21 mouse cellular contexts compared by ENCODE assay signal in genomic region chr11:64880674-64881073, GRCm38 (mm10).
DNase-seq lines count a peak whose midpoint lies in the region; ATAC-seq and TF ChIP-seq lines count a peak whose summit lies in the region.
"Had no signal": no experiment of that assay in that cellular context is flagged by ENCODE, and none has a peak within 500 bp of the region (broad histone marks: within the 10 kb centered on the region; RNA-seq: fewer than 3 reads in every experiment).

No protein-coding gene starts in this region.

- no peak for ATAC-seq in heart, embryonic 11.5 days (replicated peaks; ENCODE audit: insufficient number of reproducible peaks, low FRiP score, low TSS enrichment)

- no peak overlapping the region for H3K4me2 ChIP-seq in heart, embryonic 11.5 days
- no peak overlapping the region for H3K4me2 ChIP-seq in CH12.LX (ENCODE audit: insufficient read depth, low read depth, poor library complexity, severe bottlenecking)
- H3K4me2 ChIP-seq: embryonic facial prominence, embryonic 13.5 days; kidney, embryonic 15.5 days; limb, embryonic 13.5 days; neural tube, embryonic 15.5 days had no signal

- TF ChIP-seq POLR2A in CH12.LX (IDR thresholded peaks at IDR 0.05; ENCODE audit: low read depth, low read length): no peak

- no peak overlapping the region for H3K9ac ChIP-seq in heart, embryonic 11.5 days (ENCODE audit: low read depth, low read length)
- no peak overlapping the region for H3K9ac ChIP-seq in CH12.LX (ENCODE audit: insufficient read depth, low read depth)
- H3K9ac ChIP-seq: embryonic facial prominence, embryonic 13.5 days; kidney, embryonic 15.5 days; limb, embryonic 13.5 days; neural tube, embryonic 15.5 days had no signal

- no peak overlapping the region for H3K4me3 ChIP-seq in heart, embryonic 10.5 days
- no peak overlapping the region for H3K4me3 ChIP-seq in heart, embryonic 11.5 days (ENCODE audit: low read depth, low read length)
- no peak overlapping the region for H3K4me3 ChIP-seq in CH12.LX (replicated peaks in 1 of 3; ENCODE audit: low read depth in 2 of 3, low read length in 2 of 3, poor library complexity in 1 of 3)
- H3K4me3 ChIP-seq: embryonic facial prominence, embryonic 13.5 days; forebrain, embryonic 10.5 days; heart, adult 2 months; kidney, embryonic 15.5 days; layer of hippocampus, adult 2 months; left cerebral cortex, adult 2 months; limb, embryonic 13.5 days; neural tube, embryonic 15.5 days had no signal

- no peaks in the 10 kb centered on the region for H3K79me2 ChIP-seq in CH12.LX (replicated peaks; ENCODE audit: control insufficient read depth, extremely low read depth, insufficient read depth, poor library complexity, severe bottlenecking)

- TF ChIP-seq CTCF in CH12.LX (conservative IDR thresholded peaks at IDR 0.05 in 1 of 2, IDR thresholded peaks at IDR 0.05 in 1 of 2; ENCODE audit: low read depth in 2 of 2, low read length in 2 of 2): peak in 1 of 2 experiments; percentile 12; a peak in 1 of 4 replicates

- peak; percentile 23 for TF ChIP-seq RAD21 in CH12.LX (IDR thresholded peaks at IDR 0.05; ENCODE audit: low read depth, low read length)

- no peaks in the 10 kb centered on the region for H3K36me3 ChIP-seq in heart, embryonic 10.5 days
- H3K36me3 ChIP-seq in heart, embryonic 11.5 days (ENCODE audit: control insufficient read depth, insufficient read depth, low read length): no peaks in the 10 kb centered on the region
- H3K36me3 ChIP-seq in CH12.LX (replicated peaks in 1 of 2; ENCODE audit: control insufficient read depth in 1 of 2, insufficient read depth in 1 of 2, low read length in 1 of 2): no peaks in the 10 kb centered on the region
- H3K36me3 ChIP-seq: embryonic facial prominence, embryonic 13.5 days; forebrain, embryonic 10.5 days; G1E; kidney, embryonic 15.5 days; limb, embryonic 13.5 days; neural tube, embryonic 15.5 days had no signal

- 31% methylated on average over 8 of the region's 8 CpGs for WGBS in heart, embryonic 10.5 days
- 25% methylated on average over 8 of the region's 8 CpGs for WGBS in heart, embryonic 11.5 days (ENCODE audit: insufficient replicate concordance)

- no peak for TF ChIP-seq EP300 in CH12.LX (IDR thresholded peaks at IDR 0.05; ENCODE audit: low read length)

- in situ Hi-C loops in CH12.LX (cut with MboI; ENCODE audit: low pct_ligation_motif_present, low pct_unique_long_range_greater_than_20kb, low sequenced_read_pairs): loop anchor here (25.0 kb wide), 1 partner anchor 1493 kb away; no protein-coding TSS in a partner anchor

- H3K9me3 ChIP-seq in heart, embryonic 10.5 days: no peaks in the 10 kb centered on the region
- no peaks in the 10 kb centered on the region for H3K9me3 ChIP-seq in heart, embryonic 11.5 days (replicated peaks; ENCODE audit: control insufficient read depth, low read length)
- H3K9me3 ChIP-seq in CH12.LX (replicated peaks; ENCODE audit: low read length): no peaks in the 10 kb centered on the region
- H3K9me3 ChIP-seq: embryonic facial prominence, embryonic 13.5 days; forebrain, embryonic 10.5 days; G1E; kidney, embryonic 15.5 days; limb, embryonic 13.5 days; neural tube, embryonic 15.5 days had no signal

- H3K4me1 ChIP-seq in heart, embryonic 10.5 days: peaks cover 12% of the 10 kb centered on the region
- no peaks in the 10 kb centered on the region for H3K4me1 ChIP-seq in heart, embryonic 11.5 days (ENCODE audit: control insufficient read depth, insufficient read depth, low read length)
- H3K4me1 ChIP-seq in CH12.LX (ENCODE audit: control insufficient read depth in 1 of 2, insufficient read depth in 2 of 2): no peaks in the 10 kb centered on the region
- H3K4me1 ChIP-seq: embryonic facial prominence, embryonic 13.5 days; forebrain, embryonic 10.5 days; limb, embryonic 13.5 days; neural tube, embryonic 15.5 days had no signal

- dilution Hi-C loops in CH12.LX (cut with MboI; ENCODE audit: extremely low pct_ligation_motif_present, extremely low pct_unique_long_range_greater_than_20kb, low sequenced_read_pairs): no loop called here

- H3K27ac ChIP-seq in heart, embryonic 10.5 days: no peak overlapping the region
- H3K27ac ChIP-seq in heart, embryonic 11.5 days (ENCODE audit: low read depth, low read length): no peak overlapping the region
- no peak overlapping the region for H3K27ac ChIP-seq in CH12.LX (ENCODE audit: insufficient read depth, low read depth)
- H3K27ac ChIP-seq: embryonic facial prominence, embryonic 13.5 days; forebrain, embryonic 10.5 days; heart, adult 2 months; kidney, embryonic 15.5 days; layer of hippocampus, adult 2 months; left cerebral cortex, adult 2 months; limb, embryonic 13.5 days; neural tube, embryonic 15.5 days had no signal

- DNase-seq in heart, embryonic 10.5 days (ENCODE audit: low spot score): peak; percentile 72
- DNase-seq in CH12.LX (ENCODE audit: extremely low read depth): no peak
- DNase-seq in embryo, embryonic 11 days: peak; percentile 58
- peak; percentile 57 for DNase-seq in thymus, postnatal 0 days (ENCODE audit: low spot score)
- no peak for DNase-seq in natural killer cell, adult 2 months (ENCODE audit: low spot score in 2 of 2)
- no peak for DNase-seq in adrenal gland, postnatal 14 days
- DNase-seq: adrenal gland, adult 8-10 months; B cell, adult 2 months; cerebellum, adult 9-10 months; heart, adult 2 months; heart, postnatal 36 days; lung, adult 2 months had no signal

- 0 out of 2 replicates have a peak, but pooled peaks cover 6% of the 10 kb centered on the region for H3K27me3 ChIP-seq in heart, embryonic 10.5 days (ENCODE audit: insufficient read depth, poor library complexity, severe bottlenecking)
- no peaks in the 10 kb centered on the region for H3K27me3 ChIP-seq in heart, embryonic 11.5 days (ENCODE audit: control insufficient read depth, insufficient read depth, low read length)
- peaks cover 3% of the 10 kb centered on the region for H3K27me3 ChIP-seq in CH12.LX (replicated peaks)
- H3K27me3 ChIP-seq: embryonic facial prominence, embryonic 13.5 days; kidney, embryonic 15.5 days; neural tube, embryonic 15.5 days had no signal

TF ChIP-seq in CH12.LX, 34 proteins besides CTCF, POLR2A, EP300 and RAD21:
- TF ChIP-seq CHD2 (IDR thresholded peaks at IDR 0.05; ENCODE audit: low read length) (no peak), JUN (IDR thresholded peaks at IDR 0.05; ENCODE audit: insufficient read depth, low read depth, low read length) (no peak), JUND (conservative IDR thresholded peaks at IDR 0.05; ENCODE audit: low read depth, low read length) (no peak), HCFC1 (IDR thresholded peaks at IDR 0.05; ENCODE audit: low read depth, low read length) (no peak), USF2 (conservative IDR thresholded peaks at IDR 0.05; ENCODE audit: low read depth, low read length) (no peak), MEF2A (IDR thresholded peaks at IDR 0.05; ENCODE audit: borderline replicate concordance, low read depth, low read length) (no peak)

Comparison
In these comparisons a context has a peak if more than half of its experiments do, and no peak if none do; other contexts are left out.
1. DNase-seq: peak in heart, embryonic 10.5 days (single experiment), embryo, embryonic 11 days (single experiment) and thymus, postnatal 0 days (single experiment); none in CH12.LX (single experiment), natural killer cell, adult 2 months (0 of 2) and adrenal gland, postnatal 14 days (single experiment).